Mouse (Mus musculus): Measurements from ENCODE around the gene Plscr5. TPM values are rescaled to one million over a fixed set of nuclear protein-coding genes. Genes with fewer than 3 reads are reported as not detected.

Plscr5 gene
- polyA plus RNA-seq, 1 experiment = not detected

GRCm38 (mm10) chr9:92199564-92199963, 6.8 kb downstream of the Plscr5 start:
- Histone ChIP-seq H3K4me1 (ENCODE audit: control insufficient read depth, insufficient read depth, low read length) (no peaks in the 10 kb centered on the region), H3K4me3 (ENCODE audit: insufficient read depth, low read depth, low read length) (no peak overlapping the region), H3K27ac (ENCODE audit: insufficient read depth, low read depth, low read length) (no peak overlapping the region)
- TF ChIP-seq CTCF (IDR thresholded peaks at IDR 0.05; ENCODE audit: insufficient read depth, low read depth, low read length) = no peak
- TF ChIP-seq POLR2A (IDR thresholded peaks at IDR 0.05; ENCODE audit: insufficient read depth, low read depth, low read length) = no peak
- WGBS = 90% methylated on average over 5 of the region's 5 CpGs

- Histone ChIP-seq H3K4me3 (ENCODE audit: insufficient read depth, low read depth, low read length) (no peak overlapping the region), H3K27ac (ENCODE audit: insufficient read depth, low read depth, low read length) (no peak overlapping the region), H3K4me1 (ENCODE audit: control insufficient read depth, insufficient read depth, low read length) (no peaks in the 10 kb centered on the region)
- TF ChIP-seq POLR2A (IDR thresholded peaks at IDR 0.05; ENCODE audit: insufficient read depth, low read depth, low read length) = no peak
- TF ChIP-seq CTCF (IDR thresholded peaks at IDR 0.05; ENCODE audit: insufficient read depth, low read depth, low read length) = no peak
- 55% methylated on average over 2 of the region's 2 CpGs for WGBS
Measured at GRCm38 (mm10) chr9:92204397-92204796, 11.7 kb downstream of the Plscr5 start.

- H3K4me3 ChIP-seq (ENCODE audit: insufficient read depth, low read depth, low read length) = no peak overlapping the region
- TF ChIP-seq CTCF (IDR thresholded peaks at IDR 0.05; ENCODE audit: insufficient read depth, low read depth, low read length) = no peak
- TF ChIP-seq POLR2A (IDR thresholded peaks at IDR 0.05; ENCODE audit: insufficient read depth, low read depth, low read length) = no peak
- H3K27ac ChIP-seq (ENCODE audit: insufficient read depth, low read depth, low read length) = no peak overlapping the region
- 10% methylated on average over 4 of the region's 4 CpGs for WGBS
- no peaks in the 10 kb centered on the region for H3K4me1 ChIP-seq (ENCODE audit: control insufficient read depth, insufficient read depth, low read length)
Measured at GRCm38 (mm10) chr9:92207307-92207706, 14.6 kb downstream of the Plscr5 start.

- 70% methylated on average over 8 of the region's 8 CpGs for WGBS
- no peak overlapping the region for H3K27ac ChIP-seq (ENCODE audit: insufficient read depth, low read depth, low read length)
- no peak overlapping the region for H3K4me3 ChIP-seq (ENCODE audit: insufficient read depth, low read depth, low read length)
- no peak for TF ChIP-seq POLR2A (IDR thresholded peaks at IDR 0.05; ENCODE audit: insufficient read depth, low read depth, low read length)
- TF ChIP-seq CTCF (IDR thresholded peaks at IDR 0.05; ENCODE audit: insufficient read depth, low read depth, low read length) = no peak
- H3K4me1 ChIP-seq (ENCODE audit: control insufficient read depth, insufficient read depth, low read length) = no peaks in the 10 kb centered on the region
Measured at GRCm38 (mm10) chr9:92207757-92208156, 15.0 kb downstream of the Plscr5 start.

- 87% methylated on average over 3 of the region's 3 CpGs for WGBS
- Histone ChIP-seq H3K27ac (ENCODE audit: insufficient read depth, low read depth, low read length) (no peak overlapping the region), H3K4me3 (ENCODE audit: insufficient read depth, low read depth, low read length) (no peak overlapping the region), H3K4me1 (ENCODE audit: control insufficient read depth, insufficient read depth, low read length) (no peaks in the 10 kb centered on the region)
- no peak for TF ChIP-seq CTCF (IDR thresholded peaks at IDR 0.05; ENCODE audit: insufficient read depth, low read depth, low read length)
Measured at GRCm38 (mm10) chr9:92209850-92210249, 17.1 kb downstream of the Plscr5 start.

- no peaks in the 10 kb centered on the region for H3K4me1 ChIP-seq (ENCODE audit: control insufficient read depth, insufficient read depth, low read length)
- no peak overlapping the region for H3K27ac ChIP-seq (ENCODE audit: insufficient read depth, low read depth, low read length)
- no peak overlapping the region for H3K4me3 ChIP-seq (ENCODE audit: insufficient read depth, low read depth, low read length)
- 79% methylated on average over 7 of the region's 7 CpGs for WGBS
- TF ChIP-seq CTCF (IDR thresholded peaks at IDR 0.05; ENCODE audit: insufficient read depth, low read depth, low read length) = no peak
- no peak for TF ChIP-seq POLR2A (IDR thresholded peaks at IDR 0.05; ENCODE audit: insufficient read depth, low read depth, low read length)
Measured at GRCm38 (mm10) chr9:92210386-92210967, 17.7 kb downstream of the Plscr5 start.

GRCm38 (mm10) chr9:92211048-92211447, 18.3 kb downstream of the Plscr5 start:
- H3K4me3 ChIP-seq (ENCODE audit: insufficient read depth, low read depth, low read length) = no peak overlapping the region
- no peak overlapping the region for H3K27ac ChIP-seq (ENCODE audit: insufficient read depth, low read depth, low read length)
- H3K4me1 ChIP-seq (ENCODE audit: control insufficient read depth, insufficient read depth, low read length) = no peaks in the 10 kb centered on the region
- no peak for TF ChIP-seq POLR2A (IDR thresholded peaks at IDR 0.05; ENCODE audit: insufficient read depth, low read depth, low read length)
- TF ChIP-seq CTCF (IDR thresholded peaks at IDR 0.05; ENCODE audit: insufficient read depth, low read depth, low read length) = no peak
- 51% methylated on average over 3 of the region's 3 CpGs for WGBS

GRCm38 (mm10) chr9:92217484-92217883, 24.7 kb downstream of the Plscr5 start:
- no peaks in the 10 kb centered on the region for H3K4me1 ChIP-seq (ENCODE audit: control insufficient read depth, insufficient read depth, low read length)
- 45% methylated on average over 4 of the region's 4 CpGs for WGBS
- TF ChIP-seq CTCF (IDR thresholded peaks at IDR 0.05; ENCODE audit: insufficient read depth, low read depth, low read length) = no peak
- TF ChIP-seq POLR2A (IDR thresholded peaks at IDR 0.05; ENCODE audit: insufficient read depth, low read depth, low read length) = no peak
- H3K4me3 ChIP-seq (ENCODE audit: insufficient read depth, low read depth, low read length) = no peak overlapping the region
- H3K27ac ChIP-seq (ENCODE audit: insufficient read depth, low read depth, low read length) = no peak overlapping the region

- no peak for TF ChIP-seq POLR2A (IDR thresholded peaks at IDR 0.05; ENCODE audit: insufficient read depth, low read depth, low read length)
- TF ChIP-seq CTCF (IDR thresholded peaks at IDR 0.05; ENCODE audit: insufficient read depth, low read depth, low read length) = no peak
Measured at GRCm38 (mm10) chr9:92217896-92218295, 25.2 kb downstream of the Plscr5 start.

GRCm38 (mm10) chr9:92220151-92220550, 27.4 kb downstream of the Plscr5 start:
- WGBS = 74% methylated on average over 3 of the region's 3 CpGs
- TF ChIP-seq CTCF (IDR thresholded peaks at IDR 0.05; ENCODE audit: insufficient read depth, low read depth, low read length) (no peak), POLR2A (IDR thresholded peaks at IDR 0.05; ENCODE audit: insufficient read depth, low read depth, low read length) (no peak)
- Histone ChIP-seq H3K27ac (ENCODE audit: insufficient read depth, low read depth, low read length) (no peak overlapping the region), H3K4me3 (ENCODE audit: insufficient read depth, low read depth, low read length) (no peak overlapping the region), H3K4me1 (ENCODE audit: control insufficient read depth, insufficient read depth, low read length) (no peaks in the 10 kb centered on the region)

More at GRCm38 (mm10) chr9:92217896-92218295, 25.2 kb downstream of the Plscr5 start:
- no peak overlapping the region for H3K4me3 ChIP-seq (ENCODE audit: insufficient read depth, low read depth, low read length)
- no peaks in the 10 kb centered on the region for H3K4me1 ChIP-seq (ENCODE audit: control insufficient read depth, insufficient read depth, low read length)
- 77% methylated on average over 2 of the region's 2 CpGs for WGBS
- no peak overlapping the region for H3K27ac ChIP-seq (ENCODE audit: insufficient read depth, low read depth, low read length)

Data from olfactory bulb, adult 2 months (tissue).